Mouse (Mus musculus) forebrain, embryonic 16.5 days (tissue): ENCODE measurements at regions not wholly inside any gene's neighbourhood (a gene's known extent, or its start where the extent isn't known, plus 50 kb on each side); places are given as distances from the start of the nearest gene placed in this dataset.

Source experiments
- ATAC-seq: fragments of 200-750 bp; cut with Nextera tagmentation; 2 replicates; pipeline ENCODE4 v1.8.0; 2017; ENCODE audit warnings: mild to moderate bottlenecking, moderate library complexity
- H3K27ac ChIP-seq: fragments of 300-500 bp; sonication (generic); 2 replicates; pipeline ENCODE4 v1.5.1; 2014; ENCODE audit warnings: low read length, control low read depth
- H3K27me3 ChIP-seq: fragments of 300-500 bp; sonication (generic); replicated peaks from 2 replicates; pipeline ENCODE4 v1.6.1; 2014; ENCODE audit warnings: low read length; ENCODE audit not compliant: control insufficient read depth, insufficient read depth
- H3K36me3 ChIP-seq: fragments of 300-500 bp; sonication (generic); 2 replicates; pipeline ENCODE4 v1.6.1; 2014; ENCODE audit not compliant: control insufficient read depth, insufficient read depth
- H3K4me1 ChIP-seq: fragments of 300-500 bp; sonication (generic); replicated peaks from 2 replicates; pipeline ENCODE4 v1.6.1; 2014; ENCODE audit warnings: low read length; ENCODE audit not compliant: control insufficient read depth, insufficient read depth
- H3K4me2 ChIP-seq: fragments of 300-500 bp; sonication (generic); 2 replicates; pipeline ENCODE4 v1.6.1; 2014; ENCODE audit warnings: mild to moderate bottlenecking, low read length, control low read depth
- H3K4me3 ChIP-seq: fragments of 300-500 bp; sonication (generic); replicated peaks from 2 replicates; pipeline ENCODE4 v1.5.1; 2014; ENCODE audit warnings: mild to moderate bottlenecking, low read length, control low read depth
- H3K9ac ChIP-seq: fragments of 300-500 bp; sonication (generic); replicated peaks from 2 replicates; pipeline ENCODE4 v1.6.1; 2014; ENCODE audit warnings: low read depth, low read length, control low read depth
- H3K9me3 ChIP-seq: fragments of 300-500 bp; sonication (generic); 2 replicates; pipeline ENCODE4 v1.6.1; 2016; ENCODE audit warnings: low read length; ENCODE audit not compliant: control insufficient read depth
- WGBS: fragments of 180-500 bp; shearing (Covaris S2); extraction: QIAGEN DNeasy Blood & Tissue Kit; methylation state at CpG from one replicate; pipeline ENCODE4 v1.1.7; 2014; 5-methylcytosine and 5-hydroxymethylcytosine counted together

GRCm38 (mm10) chr17:87501098-87501497 is 54.4 kb upstream of the Calm2 start:
- no peaks in the 10 kb centered on the region for H3K36me3 ChIP-seq
- H3K4me3 ChIP-seq, result no peak overlapping the region
- ATAC-seq, result no peak
- H3K9ac ChIP-seq, result no peak overlapping the region
- H3K4me1 ChIP-seq, result peaks cover 13% of the 10 kb centered on the region
- H3K27me3 ChIP-seq, result no peaks in the 10 kb centered on the region
- no peak overlapping the region for H3K27ac ChIP-seq
- no peaks in the 10 kb centered on the region for H3K9me3 ChIP-seq
- 56% methylated on average over 2 of the region's 2 CpGs for WGBS
- no peak overlapping the region for H3K4me2 ChIP-seq

- 36% methylated on average over 10 of the region's 10 CpGs for WGBS
- H3K4me1 ChIP-seq, result peaks cover 13% of the 10 kb centered on the region
- peak; percentile 34 for ATAC-seq
- H3K27me3 ChIP-seq, result no peaks in the 10 kb centered on the region
- H3K4me2 ChIP-seq, result no peak overlapping the region
- no peaks in the 10 kb centered on the region for H3K9me3 ChIP-seq
- 0 out of 2 replicates have a peak overlapping the region, but pooled peaks have one; percentile 5 for H3K9ac ChIP-seq
- H3K27ac ChIP-seq, result peak overlapping the region; percentile 22
- no peak overlapping the region for H3K4me3 ChIP-seq
- H3K36me3 ChIP-seq, result no peaks in the 10 kb centered on the region
Observed at GRCm38 (mm10) chr17:87501687-87502387, 55.1 kb upstream of the Calm2 start.

- Histone ChIP-seq H3K36me3 (no peaks in the 10 kb centered on the region), H3K9ac (no peak overlapping the region), H3K4me2 (no peak overlapping the region), H3K4me1 (peaks cover 13% of the 10 kb centered on the region), H3K9me3 (no peaks in the 10 kb centered on the region), H3K27me3 (no peaks in the 10 kb centered on the region), H3K27ac (no peak overlapping the region), H3K4me3 (no peak overlapping the region)
- peak; percentile 85 for ATAC-seq
- WGBS, result 22% methylated on average over 14 of the region's 14 CpGs
Observed at GRCm38 (mm10) chr17:87502388-87503369, 55.9 kb upstream of the Calm2 start.

- WGBS, result 76% methylated on average over 5 of the region's 5 CpGs
- Histone ChIP-seq H3K4me2 (no peak overlapping the region), H3K9me3 (no peaks in the 10 kb centered on the region)
Observed at GRCm38 (mm10) chr17:87503491-87503890, 56.8 kb upstream of the Calm2 start.

GRCm38 (mm10) chr17:87504960-87505681 is 58.4 kb upstream of the Calm2 start:
- ATAC-seq, result no peak
- no peak overlapping the region for H3K4me2 ChIP-seq
- no peak overlapping the region; the same call in 1 of the 2 replicates for H3K27ac ChIP-seq
- H3K4me3 ChIP-seq, result no peak overlapping the region
- H3K9me3 ChIP-seq, result no peaks in the 10 kb centered on the region
- 50% methylated on average over 5 of the region's 5 CpGs for WGBS
- H3K36me3 ChIP-seq, result no peaks in the 10 kb centered on the region
- H3K4me1 ChIP-seq, result peaks cover 16% of the 10 kb centered on the region
- H3K9ac ChIP-seq, result no peak overlapping the region
- H3K27me3 ChIP-seq, result no peaks in the 10 kb centered on the region

More at GRCm38 (mm10) chr17:87503491-87503890, 56.8 kb upstream of the Calm2 start:
- H3K27me3 ChIP-seq, result no peaks in the 10 kb centered on the region
- no peak overlapping the region for H3K27ac ChIP-seq
- ATAC-seq, result no peak
- no peak overlapping the region for H3K9ac ChIP-seq
- H3K4me1 ChIP-seq, result peaks cover 13% of the 10 kb centered on the region
- H3K4me3 ChIP-seq, result no peak overlapping the region
- no peaks in the 10 kb centered on the region for H3K36me3 ChIP-seq

- Histone ChIP-seq H3K4me2 (no peak overlapping the region), H3K4me1 (peaks cover 5% of the 10 kb centered on the region; the same call in 1 of the 2 replicates), H3K4me3 (no peak overlapping the region), H3K27me3 (no peaks in the 10 kb centered on the region), H3K36me3 (no peaks in the 10 kb centered on the region), H3K9ac (no peak overlapping the region), H3K27ac (no peak overlapping the region), H3K9me3 (no peaks in the 10 kb centered on the region)
- no peak for ATAC-seq
- 49% methylated on average over 8 of the region's 8 CpGs for WGBS
Observed at GRCm38 (mm10) chr17:87507848-87508247, 61.1 kb upstream of the Calm2 start.

- no peak for ATAC-seq
- WGBS, result 73% methylated on average over 16 of the region's 16 CpGs
- no peak overlapping the region for H3K27ac ChIP-seq
- H3K4me1 ChIP-seq, result peaks cover 3% of the 10 kb centered on the region; the same call in 1 of the 2 replicates
- no peaks in the 10 kb centered on the region for H3K36me3 ChIP-seq
- H3K9me3 ChIP-seq, result no peaks in the 10 kb centered on the region
- no peak overlapping the region for H3K4me3 ChIP-seq
- H3K9ac ChIP-seq, result no peak overlapping the region
- H3K4me2 ChIP-seq, result no peak overlapping the region
- no peaks in the 10 kb centered on the region for H3K27me3 ChIP-seq
Observed at GRCm38 (mm10) chr17:87508582-87509253, 62.0 kb upstream of the Calm2 start.

- no peak overlapping the region for H3K4me3 ChIP-seq
- no peak overlapping the region for H3K27ac ChIP-seq
- ATAC-seq, result no peak
- no peak overlapping the region for H3K4me2 ChIP-seq
- H3K9ac ChIP-seq, result no peak overlapping the region
- 0 out of 2 replicates have a peak, but pooled peaks cover 3% of the 10 kb centered on the region for H3K4me1 ChIP-seq
- H3K9me3 ChIP-seq, result no peaks in the 10 kb centered on the region
- no peaks in the 10 kb centered on the region for H3K27me3 ChIP-seq
- H3K36me3 ChIP-seq, result no peaks in the 10 kb centered on the region
- 63% methylated on average over 9 of the region's 9 CpGs for WGBS
Observed at GRCm38 (mm10) chr17:87512000-87512611, 65.4 kb upstream of the Calm2 start.
